Mouse (Mus musculus) myocyte (in vitro differentiated cells): ENCODE results near the gene Rtp3. TPM values are rescaled to one million over a fixed set of nuclear protein-coding genes. Genes with fewer than 3 reads are reported as not detected.

Experiments
- H3K27me3 ChIP-seq: one replicate; pipeline ENCODE4 v1.6.1; 2011; ENCODE audit not compliant: control insufficient read depth, insufficient read depth, insufficient read length
- H3K36me3 ChIP-seq: one replicate; pipeline ENCODE4 v1.6.1; 2011; ENCODE audit not compliant: control insufficient read depth, insufficient read depth
- H3K4me2 ChIP-seq: one replicate; pipeline ENCODE4 v1.6.1; 2011; ENCODE audit warnings: low read depth, control low read depth
- H3K4me3 ChIP-seq: one replicate; pipeline ENCODE4 v1.5.1; 2011; ENCODE audit warnings: mild to moderate bottlenecking, control low read depth, moderate library complexity
- H3K79me2 ChIP-seq: one replicate; pipeline ENCODE4 v1.6.1; 2011; ENCODE audit not compliant: control insufficient read depth, insufficient read depth
- H3ac ChIP-seq: one replicate; pipeline ENCODE4 v1.6.1; 2011; ENCODE audit not compliant: control insufficient read depth, insufficient read length
- CEBPB ChIP-seq: IDR thresholded peaks from 2 replicates; pipeline ENCODE4 v1.6.1; 2011; ENCODE audit warnings: mild to moderate bottlenecking, moderate library complexity; ENCODE audit not compliant: poor library complexity, insufficient read depth, severe bottlenecking
- E2F4 ChIP-seq: IDR thresholded peaks from one replicate; pipeline ENCODE4 v1.6.1; 2011; ENCODE audit warnings: mild to moderate bottlenecking, control low read depth, moderate library complexity; ENCODE audit not compliant: insufficient read depth
- MAX ChIP-seq: IDR thresholded peaks from one replicate; pipeline ENCODE4 v1.6.1; 2011; ENCODE audit warnings: low read depth, mild to moderate bottlenecking, control low read depth
- MYOD1 ChIP-seq, 3 experiments: IDR thresholded peaks; one replicate each; pipeline ENCODE4 v1.6.1; 2011; ENCODE audit warnings: control low read depth in 2 of 3, low read depth in 2 of 3, mild to moderate bottlenecking in 2 of 3, moderate library complexity in 1 of 3; ENCODE audit not compliant: insufficient read length in 2 of 3, control insufficient read depth in 1 of 3
- MYOG ChIP-seq, 3 experiments: IDR thresholded peaks; one replicate each; pipeline ENCODE4 v1.6.1; 2011; ENCODE audit warnings: control low read depth in 2 of 3, low read depth in 2 of 3, mild to moderate bottlenecking in 2 of 3; ENCODE audit not compliant: insufficient read length in 2 of 3, control insufficient read depth in 1 of 3, insufficient read depth in 1 of 3
- POLR2A ChIP-seq: IDR thresholded peaks from one replicate; pipeline ENCODE4 v1.6.1; 2011; ENCODE audit warnings: low read depth, mild to moderate bottlenecking, control low read depth, moderate library complexity; ENCODE audit not compliant: insufficient read length
- POLR2AphosphoS2 ChIP-seq: IDR thresholded peaks from one replicate; pipeline ENCODE4 v1.6.1; 2011; ENCODE audit warnings: low read depth, control low read depth; ENCODE audit not compliant: insufficient read length
- REST ChIP-seq: IDR thresholded peaks from one replicate; pipeline ENCODE4 v1.6.1; 2011; ENCODE audit warnings: mild to moderate bottlenecking, control low read depth, moderate library complexity; ENCODE audit not compliant: insufficient read depth, insufficient read length
- SRF ChIP-seq: IDR thresholded peaks from one replicate; pipeline ENCODE4 v1.6.1; 2011; ENCODE audit warnings: low read depth; ENCODE audit not compliant: control insufficient read depth, insufficient read length
- TCF12 ChIP-seq: IDR thresholded peaks from one replicate; pipeline ENCODE4 v1.6.1; 2011; ENCODE audit warnings: mild to moderate bottlenecking, control low read depth; ENCODE audit not compliant: poor library complexity, insufficient read depth, severe bottlenecking
- TCF3 ChIP-seq: IDR thresholded peaks from one replicate; pipeline ENCODE4 v1.6.1; 2011; ENCODE audit warnings: low read depth, control low read depth; ENCODE audit not compliant: insufficient read length
- USF1 ChIP-seq: IDR thresholded peaks from one replicate; pipeline ENCODE4 v1.6.1; 2011; ENCODE audit warnings: low read depth, mild to moderate bottlenecking, control low read depth, moderate library complexity
- polyA plus RNA-seq: library from polyadenylated mRNA; unstranded; fragments of >200 nt; fragmentation: generic; extraction: Trizol; gene quantifications from one replicate; pipeline ENCODE4 v1.2.1, GENCODE M21; 2012; ENCODE audit warnings: missing spikeins

Rtp3 gene
- polyA plus RNA-seq, 1 experiment = not detected

DNA sequence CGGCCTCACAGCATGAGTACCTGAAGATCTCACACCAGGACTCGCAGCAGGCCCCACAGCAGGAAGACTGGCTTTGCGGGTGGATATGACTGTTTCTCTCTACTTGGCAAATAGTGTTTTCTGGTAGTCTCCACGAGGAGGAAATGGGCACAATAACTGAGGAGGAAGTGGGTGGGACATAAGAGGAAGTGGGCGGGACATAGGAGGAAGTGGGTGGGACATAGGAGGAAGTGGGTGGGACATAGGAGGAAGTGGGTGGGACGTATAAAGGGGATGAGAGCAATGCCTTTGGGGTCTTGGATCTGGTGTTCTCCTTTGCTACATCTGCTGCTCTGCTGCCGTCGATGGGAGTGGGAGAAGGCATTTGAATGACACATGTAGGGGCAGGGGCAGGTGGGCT lies 4.4 kb downstream of the Rtp3 start:
- H3K4me3 ChIP-seq = no peak overlapping the region
- no peaks in the 10 kb centered on the region for H3K27me3 ChIP-seq
- H3ac ChIP-seq = no peak overlapping the region
- no peak overlapping the region for H3K4me2 ChIP-seq
- TF ChIP-seq REST (no peak), MYOG (IDR thresholded peaks at IDR 0.05; ENCODE audit: control insufficient read depth in 1 of 3, insufficient read depth in 1 of 3, insufficient read length in 2 of 3, low read depth in 2 of 3) (no peak), TCF12 (no peak), USF1 (no peak), SRF (no peak), CEBPB (no peak), MAX (no peak), POLR2AphosphoS2 (no peak), E2F4 (no peak), MYOD1 (IDR thresholded peaks at IDR 0.05; ENCODE audit: control insufficient read depth in 1 of 3, insufficient read length in 2 of 3, low read depth in 2 of 3) (no peak)
- H3K36me3 ChIP-seq = no peaks in the 10 kb centered on the region
- no peaks in the 10 kb centered on the region for H3K79me2 ChIP-seq

DNA sequence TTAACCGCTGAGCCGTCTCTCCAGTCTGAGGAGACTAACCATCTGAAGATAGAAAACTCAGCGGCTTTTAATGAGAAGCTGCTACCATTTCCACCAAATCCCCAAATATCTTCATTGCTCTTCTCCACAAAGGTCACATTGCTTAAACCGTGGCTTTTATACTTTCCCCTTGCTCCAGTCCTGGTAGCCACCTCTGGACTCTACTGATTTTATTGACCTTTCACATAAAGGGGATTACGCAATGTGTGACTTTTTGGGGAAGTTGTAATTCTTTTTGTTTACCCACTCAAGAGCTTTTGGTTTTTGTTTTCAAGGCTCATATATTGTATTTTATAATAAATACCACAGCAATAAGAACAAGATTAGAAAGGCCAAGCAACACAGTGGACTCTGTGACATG lies 4.8 kb downstream of the Rtp3 start:
- TF ChIP-seq USF1 = no peak
- no peak for TF ChIP-seq SRF
- no peak for TF ChIP-seq POLR2A
- no peak for TF ChIP-seq REST
- no peak for TF ChIP-seq CEBPB
- TF ChIP-seq TCF3 = no peak
- H3K79me2 ChIP-seq = no peaks in the 10 kb centered on the region

DNA sequence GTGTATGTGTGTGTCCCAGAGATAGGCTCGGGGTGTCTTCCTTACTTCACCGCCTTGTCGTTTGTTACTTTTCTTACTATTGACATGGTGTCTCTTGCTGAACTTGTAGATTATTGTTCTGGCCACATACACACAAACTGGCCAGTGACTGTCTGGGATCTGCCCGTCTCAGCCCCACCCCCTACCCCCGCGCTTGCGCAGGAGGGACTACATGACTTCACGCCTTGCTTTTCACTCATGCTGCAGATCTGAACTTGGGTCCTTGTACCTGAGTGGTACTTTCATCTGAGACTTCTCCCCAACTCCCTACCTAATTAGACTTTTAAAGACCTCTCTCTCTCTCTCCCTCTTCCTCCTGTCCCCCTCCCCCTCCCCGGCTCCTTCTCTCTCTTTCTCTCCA lies 6.3 kb downstream of the Rtp3 start:
- Histone ChIP-seq H3K79me2 (no peaks in the 10 kb centered on the region), H3K4me3 (no peak overlapping the region), H3K36me3 (no peaks in the 10 kb centered on the region), H3K4me2 (no peak overlapping the region), H3K27me3 (no peaks in the 10 kb centered on the region), H3ac (no peak overlapping the region)
- TF ChIP-seq REST (no peak), MYOD1 (IDR thresholded peaks at IDR 0.05; ENCODE audit: control insufficient read depth in 1 of 3, insufficient read length in 2 of 3, low read depth in 2 of 3) (no peak), TCF12 (no peak), MYOG (IDR thresholded peaks at IDR 0.05; ENCODE audit: control insufficient read depth in 1 of 3, insufficient read depth in 1 of 3, insufficient read length in 2 of 3, low read depth in 2 of 3) (no peak), SRF (no peak), USF1 (no peak), POLR2A (no peak), MAX (no peak), TCF3 (no peak), POLR2AphosphoS2 (no peak), CEBPB (no peak), E2F4 (no peak)

More for the DNA sequence above, 4.8 kb downstream of the Rtp3 start:
- no peak overlapping the region for H3K4me2 ChIP-seq
- H3K4me3 ChIP-seq = no peak overlapping the region
- no peaks in the 10 kb centered on the region for H3K27me3 ChIP-seq
- no peaks in the 10 kb centered on the region for H3K36me3 ChIP-seq
- H3ac ChIP-seq = no peak overlapping the region

DNA sequence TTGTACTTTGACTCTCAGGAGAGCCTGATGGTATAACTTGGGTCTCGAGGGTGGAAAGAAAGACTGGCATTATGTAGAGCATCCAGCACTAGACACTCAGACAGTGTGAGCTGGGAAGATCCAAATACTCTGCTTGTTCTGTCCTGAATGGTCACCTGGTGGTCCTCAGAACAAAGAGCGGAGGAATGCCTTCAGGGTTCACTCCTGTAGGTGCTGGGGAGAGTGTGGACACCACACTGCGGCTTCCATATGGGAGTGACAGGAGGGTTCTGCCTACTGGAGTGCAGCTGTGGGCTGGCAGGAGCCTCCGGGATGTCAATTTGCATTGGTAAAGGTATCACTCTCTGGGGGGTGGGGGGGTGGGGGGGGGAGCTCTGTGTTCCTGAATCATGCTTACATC lies 8.0 kb downstream of the Rtp3 start:
- H3K27me3 ChIP-seq = no peaks in the 10 kb centered on the region
- TF ChIP-seq SRF (no peak), MYOG (IDR thresholded peaks at IDR 0.05; ENCODE audit: control insufficient read depth in 1 of 3, insufficient read depth in 1 of 3, insufficient read length in 2 of 3, low read depth in 2 of 3) (no peak)
- H3K4me3 ChIP-seq = no peak overlapping the region
- no peak overlapping the region for H3K4me2 ChIP-seq
- H3K79me2 ChIP-seq = no peaks in the 10 kb centered on the region
- H3K36me3 ChIP-seq = no peaks in the 10 kb centered on the region
- no peak overlapping the region for H3ac ChIP-seq

DNA sequence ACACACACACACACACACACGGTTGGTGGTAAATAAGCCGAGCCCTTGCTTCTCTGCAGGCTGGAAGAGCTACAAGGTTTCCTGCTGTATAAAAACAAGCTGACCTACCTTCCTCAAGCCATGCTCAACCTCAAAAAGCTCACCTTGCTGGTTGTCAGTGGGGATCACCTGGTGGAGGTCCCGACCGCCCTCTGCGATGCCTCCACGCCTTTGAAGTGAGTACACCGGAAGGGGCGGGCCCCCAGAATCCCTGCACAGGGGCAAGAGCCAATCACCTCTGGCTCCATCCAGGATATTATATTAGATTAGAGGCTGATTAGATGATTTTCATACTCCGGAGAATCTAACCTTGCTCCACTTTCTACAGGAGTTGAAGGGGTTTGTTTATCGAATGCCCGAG lies 11.0 kb downstream of the Rtp3 start:
- no peak overlapping the region for H3K4me2 ChIP-seq
- H3K36me3 ChIP-seq = no peaks in the 10 kb centered on the region
- H3K79me2 ChIP-seq = no peaks in the 10 kb centered on the region

More for the DNA sequence above, 11.0 kb downstream of the Rtp3 start:
- no peak overlapping the region for H3ac ChIP-seq
- TF ChIP-seq MYOG (IDR thresholded peaks at IDR 0.05; ENCODE audit: control insufficient read depth in 1 of 3, insufficient read depth in 1 of 3, insufficient read length in 2 of 3, low read depth in 2 of 3) = no peak
- TF ChIP-seq E2F4 = no peak
- no peak for TF ChIP-seq SRF
- TF ChIP-seq USF1 = no peak
- no peak for TF ChIP-seq TCF3
- no peak for TF ChIP-seq CEBPB
- no peak for TF ChIP-seq MAX
- no peak for TF ChIP-seq POLR2AphosphoS2
- no peak for TF ChIP-seq REST
- TF ChIP-seq TCF12 = no peak
- no peak for TF ChIP-seq MYOD1 (IDR thresholded peaks at IDR 0.05; ENCODE audit: control insufficient read depth in 1 of 3, insufficient read length in 2 of 3, low read depth in 2 of 3)
- no peak for TF ChIP-seq POLR2A
- H3K4me3 ChIP-seq = no peak overlapping the region
- no peaks in the 10 kb centered on the region for H3K27me3 ChIP-seq
